Mouse (Mus musculus): ENCODE results near the gene Trp53rkb. TPM values are rescaled to one million over a fixed set of nuclear protein-coding genes. Genes with fewer than 3 reads are reported as not detected.

Gene Trp53rkb
- total and polyA plus RNA-seq, 3 experiments = 7.0 to 9.1 (median 7.1) TPM

- H3K4me3 ChIP-seq (replicated peaks in 1 of 3; ENCODE audit: low read depth in 2 of 3, low read length in 2 of 3, poor library complexity in 1 of 3) = no peak overlapping the region
- no peaks in the 10 kb centered on the region for H3K36me3 ChIP-seq (replicated peaks in 1 of 2; ENCODE audit: control insufficient read depth in 1 of 2, insufficient read depth in 1 of 2, low read length in 1 of 2)
- H3K4me2 ChIP-seq (ENCODE audit: insufficient read depth, low read depth, poor library complexity, severe bottlenecking) = no peak overlapping the region
- peak; percentile 47 for DNase-seq (ENCODE audit: extremely low read depth)
- H3K79me2 ChIP-seq (replicated peaks; ENCODE audit: control insufficient read depth, extremely low read depth, insufficient read depth, poor library complexity, severe bottlenecking) = no peaks in the 10 kb centered on the region
- TF ChIP-seq CTCF (conservative IDR thresholded peaks at IDR 0.05 in 1 of 2, IDR thresholded peaks at IDR 0.05 in 1 of 2; ENCODE audit: low read depth in 2 of 2, low read length in 2 of 2) = peak; percentile 8 to 54; a peak in 2 of 4 replicates
- TF ChIP-seq SMC3 (IDR thresholded peaks at IDR 0.05; ENCODE audit: low read depth, low read length) = peak; percentile 42
- no peak for TF ChIP-seq HCFC1 (IDR thresholded peaks at IDR 0.05; ENCODE audit: low read depth, low read length)
- TF ChIP-seq POLR2A (IDR thresholded peaks at IDR 0.05; ENCODE audit: low read depth, low read length) = no peak
- no peak for TF ChIP-seq MAX (IDR thresholded peaks at IDR 0.05; ENCODE audit: low read length)
- peak; percentile 38 for TF ChIP-seq RAD21 (IDR thresholded peaks at IDR 0.05; ENCODE audit: low read depth, low read length)
- TF ChIP-seq ZKSCAN1 (IDR thresholded peaks at IDR 0.05; ENCODE audit: borderline replicate concordance, low read depth, low read length) = no peak
- TF ChIP-seq ZC3H11A (IDR thresholded peaks at IDR 0.05; ENCODE audit: low read depth, low read length) = no peak
- TF ChIP-seq ETS1 (conservative IDR thresholded peaks at IDR 0.05; ENCODE audit: low read depth, low read length) = no peak
- no peak for TF ChIP-seq PAX5 (IDR thresholded peaks at IDR 0.05; ENCODE audit: low read length)
- TF ChIP-seq SIN3A (IDR thresholded peaks at IDR 0.05; ENCODE audit: low read length) = no peak
- no peak for TF ChIP-seq JUN (IDR thresholded peaks at IDR 0.05; ENCODE audit: insufficient read depth, low read depth, low read length)
- TF ChIP-seq CHD2 (IDR thresholded peaks at IDR 0.05; ENCODE audit: low read length) = no peak
- H3K9ac ChIP-seq (ENCODE audit: insufficient read depth, low read depth) = no peak overlapping the region
- dilution Hi-C loops (cut with MboI; ENCODE audit: extremely low pct_ligation_motif_present, extremely low pct_unique_long_range_greater_than_20kb, low sequenced_read_pairs) (no loop called here), in situ Hi-C loops (cut with MboI; ENCODE audit: low pct_ligation_motif_present, low pct_unique_long_range_greater_than_20kb, low sequenced_read_pairs) (loop anchor here (5.0 to 25.0 kb wide), 2 partner anchors 179 to 689 kb away; no protein-coding TSS in a partner anchor)
- H3K27ac ChIP-seq (ENCODE audit: insufficient read depth, low read depth) = no peak overlapping the region
- H3K4me1 ChIP-seq (ENCODE audit: control insufficient read depth in 1 of 2, insufficient read depth in 2 of 2) = peaks cover 2 to 25% of the 10 kb centered on the region in 2 experiments; a peak in 3 of 4 replicates
- no peaks in the 10 kb centered on the region for H3K9me3 ChIP-seq (replicated peaks; ENCODE audit: low read length)
- H3K27me3 ChIP-seq (replicated peaks) = no peaks in the 10 kb centered on the region
Observed at GRCm38 (mm10) chr2:166776272-166776671, 16.1 kb upstream of the Trp53rkb start.

GRCm38 (mm10) chr2:166779956-166780355 lies 12.4 kb upstream of the Trp53rkb start:
- Histone ChIP-seq H3K9me3 (replicated peaks; ENCODE audit: low read length) (peaks cover 3% of the 10 kb centered on the region), H3K36me3 (replicated peaks in 1 of 2; ENCODE audit: control insufficient read depth in 1 of 2, insufficient read depth in 1 of 2, low read length in 1 of 2) (no peaks in the 10 kb centered on the region), H3K79me2 (replicated peaks; ENCODE audit: control insufficient read depth, extremely low read depth, insufficient read depth, poor library complexity, severe bottlenecking) (no peaks in the 10 kb centered on the region), H3K27me3 (replicated peaks) (no peaks in the 10 kb centered on the region), H3K27ac (ENCODE audit: insufficient read depth, low read depth) (no peak overlapping the region), H3K4me1 (ENCODE audit: control insufficient read depth in 1 of 2, insufficient read depth in 2 of 2) (peaks cover 0 to 11% of the 10 kb centered on the region in 2 experiments; a peak in 2 of 4 replicates), H3K4me2 (ENCODE audit: insufficient read depth, low read depth, poor library complexity, severe bottlenecking) (no peak overlapping the region), H3K9ac (ENCODE audit: insufficient read depth, low read depth) (no peak overlapping the region), H3K4me3 (replicated peaks in 1 of 3; ENCODE audit: low read depth in 2 of 3, low read length in 2 of 3, poor library complexity in 1 of 3) (no peak overlapping the region)
- in situ Hi-C loops (cut with MboI; ENCODE audit: low pct_ligation_motif_present, low pct_unique_long_range_greater_than_20kb, low sequenced_read_pairs) (loop anchor here (5.0 to 25.0 kb wide), 2 partner anchors 183 to 693 kb away; no protein-coding TSS in a partner anchor), dilution Hi-C loops (cut with MboI; ENCODE audit: extremely low pct_ligation_motif_present, extremely low pct_unique_long_range_greater_than_20kb, low sequenced_read_pairs) (no loop called here)
- no peak for DNase-seq (ENCODE audit: extremely low read depth)
- TF ChIP-seq E2F4 (IDR thresholded peaks at IDR 0.05; ENCODE audit: insufficient replicate concordance, low read depth, low read length) (no peak), ZKSCAN1 (IDR thresholded peaks at IDR 0.05; ENCODE audit: borderline replicate concordance, low read depth, low read length) (no peak), MAX (IDR thresholded peaks at IDR 0.05; ENCODE audit: low read length) (no peak), MXI1 (IDR thresholded peaks at IDR 0.05; ENCODE audit: low read depth, low read length) (no peak), PAX5 (IDR thresholded peaks at IDR 0.05; ENCODE audit: low read length) (no peak)

Data from CH12.LX (cell line).